Mouse (Mus musculus) kidney, adult 2 months (tissue): Measurements from ENCODE around the gene Slc9c1.
A peak's percentile ranks its signal among the peaks of the same experiment; 100 is the strongest.

Experiments
- CTCF ChIP-seq: fragments of 200-500 bp; conservative IDR thresholded peaks from 2 replicates; pipeline ENCODE4 v1.5.1; 2011; ENCODE audit warnings: low read depth, mild to moderate bottlenecking, control low read depth, low read length, moderate library complexity, mixed read lengths; ENCODE audit not compliant: insufficient read depth, insufficient read length
- POLR2A ChIP-seq: fragments of 200-500 bp; IDR thresholded peaks from one replicate; pipeline ENCODE4 v1.6.1; 2011; ENCODE audit warnings: low read depth, low read length, control low read depth

- TF ChIP-seq CTCF (peak; percentile 35; the same call in 1 of the 2 replicates), POLR2A (no peak)
Observed at GRCm38 (mm10) chr16:45608481-45608954, 73.4 kb downstream of the Slc9c1 start.
